Mouse (Mus musculus) MEL-GATA-1-ER (cell line): ENCODE data around the gene Fam50b.

Experiments
- DNase-seq: peaks from one replicate; pipeline ENCODE4 v3.0.0-alpha.2; 2012; ENCODE audit warnings: low read depth; ENCODE audit errors: extremely low read depth

Gene Fam50b

DNA sequence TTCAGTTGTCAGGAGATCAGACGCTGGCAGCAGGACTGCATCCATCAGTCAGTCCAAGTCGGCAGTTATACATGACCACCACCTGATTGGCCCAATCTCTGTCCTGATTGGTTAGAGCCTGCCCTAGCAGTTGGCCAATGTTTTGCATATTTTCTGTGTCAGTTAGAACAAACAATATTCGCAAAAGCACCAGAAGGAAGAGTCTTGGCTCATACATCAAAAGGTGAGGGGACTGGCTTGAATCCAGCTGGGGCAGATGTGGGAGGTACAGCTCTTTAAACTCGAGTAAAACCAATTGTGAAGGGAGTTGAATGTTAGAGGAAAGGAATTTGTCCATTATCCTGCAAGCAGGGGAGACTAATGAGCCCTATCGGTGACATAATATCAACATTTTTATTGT lies at the start of gene Fam50b:
Gene Fam50b (plus strand): TSS at position 165 of the 400 bp plus-strand sequence.
- DNase-seq = no peak

GRCm38 (mm10) chr13:34685008-34685765 lies 49.5 kb upstream of the Fam50b start:
- DNase-seq = no peak

- DNase-seq = no peak
Measured at GRCm38 (mm10) chr13:34691049-34691448, 43.6 kb upstream of the Fam50b start.

- DNase-seq = no peak
Measured at GRCm38 (mm10) chr13:34693111-34693510, 41.5 kb upstream of the Fam50b start.

- no peak for DNase-seq
Measured at GRCm38 (mm10) chr13:34696734-34697332, 37.8 kb upstream of the Fam50b start.

DNA sequence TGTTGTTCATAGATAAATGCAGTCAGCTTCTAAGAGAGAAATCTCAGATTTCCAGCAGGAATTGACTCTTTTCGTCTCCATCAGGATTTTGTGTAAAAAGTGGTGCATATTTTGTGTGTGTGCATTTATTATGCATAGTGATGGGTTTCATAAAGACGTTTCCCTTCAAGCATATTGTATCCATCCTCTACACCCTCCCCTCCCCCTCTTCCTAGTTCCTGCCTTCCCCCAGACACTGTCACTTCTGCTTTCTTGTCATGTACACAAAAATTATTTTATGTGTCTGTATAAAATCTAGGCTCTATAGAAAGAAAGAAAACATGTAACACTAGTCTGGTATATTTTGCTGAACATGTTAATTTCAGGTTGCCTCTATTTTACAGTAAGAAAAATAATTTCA lies 34.6 kb upstream of the Fam50b start:
- DNase-seq = peak; percentile 40

DNA sequence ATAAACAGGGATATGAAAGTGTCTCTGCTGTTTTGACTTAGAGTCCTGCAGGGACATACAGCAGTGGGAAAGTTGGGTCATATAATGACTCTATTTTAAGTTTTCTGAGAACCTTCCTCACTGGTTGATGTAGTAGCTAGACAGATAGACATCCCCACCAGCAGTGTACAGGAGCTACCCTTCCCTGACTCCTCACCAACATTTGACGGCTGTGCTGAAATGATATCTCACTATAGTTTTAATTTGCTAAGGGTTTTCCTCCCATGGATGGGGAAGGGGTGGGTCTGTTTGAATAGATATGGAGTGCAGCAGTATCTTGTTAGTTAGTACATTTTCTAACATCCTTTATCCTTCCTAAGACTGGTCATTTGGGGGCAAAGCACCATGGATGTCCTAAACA lies 34.0 kb upstream of the Fam50b start:
- DNase-seq = peak; percentile 71

DNA sequence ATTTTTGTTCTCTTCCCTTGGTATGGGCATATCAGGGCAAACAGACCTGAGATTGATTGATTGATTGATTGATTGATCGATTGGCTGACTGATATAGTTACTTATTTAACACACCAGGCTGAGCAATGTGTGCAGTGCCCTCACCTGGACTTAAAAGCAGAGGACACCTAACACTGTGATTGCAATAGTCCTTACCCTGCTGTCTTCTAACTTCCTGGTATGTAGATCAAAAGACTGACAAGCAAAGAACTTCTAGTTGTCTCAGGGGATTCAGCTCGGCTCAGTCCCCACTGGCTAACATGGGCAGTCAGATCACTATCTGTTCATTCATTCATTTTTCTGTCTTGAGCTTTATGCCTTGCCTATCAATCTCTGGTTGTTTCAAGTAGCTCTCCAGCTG lies 31.3 kb upstream of the Fam50b start:
- DNase-seq = no peak

DNA sequence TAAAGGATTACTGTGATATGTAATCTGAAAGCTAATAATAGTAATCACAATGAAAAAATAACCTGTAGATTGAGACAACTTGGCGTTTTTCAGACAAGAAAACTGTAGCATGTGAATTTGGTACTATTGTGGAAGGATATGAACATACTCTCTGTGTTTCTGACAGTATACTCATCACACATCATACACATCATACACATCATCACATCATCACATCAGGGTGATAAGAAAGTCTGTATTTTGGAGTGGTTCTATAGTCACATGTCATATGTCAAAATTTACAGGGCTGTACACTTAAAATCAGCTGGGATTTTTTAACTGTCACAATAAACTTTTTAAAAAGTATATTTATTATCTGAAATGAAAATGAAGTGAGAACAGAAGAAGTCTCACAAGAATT lies 30.9 kb upstream of the Fam50b start:
- no peak for DNase-seq

DNA sequence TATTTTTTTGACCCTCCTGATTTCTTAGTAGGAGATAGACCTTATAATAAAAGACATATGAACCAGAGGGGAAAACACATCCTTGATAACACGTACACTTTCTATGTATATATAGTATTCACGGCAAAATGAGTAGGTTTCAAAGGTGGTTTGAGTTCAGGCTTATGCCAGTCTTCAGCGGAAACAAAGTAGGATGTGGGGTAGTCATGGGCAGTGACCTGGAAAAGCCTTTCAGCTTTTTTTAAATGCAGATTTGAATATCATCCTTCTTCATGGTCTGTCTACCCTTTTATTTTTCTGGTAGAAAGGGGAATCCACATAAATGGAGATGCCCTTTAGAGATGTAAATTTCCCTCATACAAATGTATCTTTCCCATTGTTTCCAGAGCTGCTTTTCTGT lies 29.8 kb upstream of the Fam50b start:
- DNase-seq = no peak

GRCm38 (mm10) chr13:34708955-34709354 lies 25.7 kb upstream of the Fam50b start:
- no peak for DNase-seq

- DNase-seq = no peak
Measured at GRCm38 (mm10) chr13:34709566-34709965, 25.1 kb upstream of the Fam50b start.

- no peak for DNase-seq
Measured at GRCm38 (mm10) chr13:34711410-34711809, 23.2 kb upstream of the Fam50b start.

DNA sequence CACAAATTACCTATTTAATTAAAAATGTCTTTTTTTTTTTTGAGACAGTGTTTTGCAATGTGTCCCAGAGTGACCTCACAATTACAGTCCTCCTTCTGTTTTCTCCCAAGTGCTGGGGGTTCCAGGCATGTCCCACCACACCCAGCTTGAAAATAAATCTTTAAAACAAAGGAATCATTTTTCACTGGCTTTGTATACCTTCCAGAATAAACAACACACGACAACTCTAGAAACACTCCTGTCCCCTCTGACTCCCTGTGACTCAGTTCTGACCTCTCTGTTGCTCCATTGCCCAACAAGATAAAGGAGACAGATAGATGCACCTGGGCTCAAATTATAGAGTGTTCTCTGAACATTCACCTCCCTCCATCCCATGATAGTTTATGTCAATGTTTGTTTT lies 21.8 kb upstream of the Fam50b start:
- no peak for DNase-seq

- DNase-seq = peak; percentile 81
Measured at GRCm38 (mm10) chr13:34715437-34715838, 19.2 kb upstream of the Fam50b start.

DNA sequence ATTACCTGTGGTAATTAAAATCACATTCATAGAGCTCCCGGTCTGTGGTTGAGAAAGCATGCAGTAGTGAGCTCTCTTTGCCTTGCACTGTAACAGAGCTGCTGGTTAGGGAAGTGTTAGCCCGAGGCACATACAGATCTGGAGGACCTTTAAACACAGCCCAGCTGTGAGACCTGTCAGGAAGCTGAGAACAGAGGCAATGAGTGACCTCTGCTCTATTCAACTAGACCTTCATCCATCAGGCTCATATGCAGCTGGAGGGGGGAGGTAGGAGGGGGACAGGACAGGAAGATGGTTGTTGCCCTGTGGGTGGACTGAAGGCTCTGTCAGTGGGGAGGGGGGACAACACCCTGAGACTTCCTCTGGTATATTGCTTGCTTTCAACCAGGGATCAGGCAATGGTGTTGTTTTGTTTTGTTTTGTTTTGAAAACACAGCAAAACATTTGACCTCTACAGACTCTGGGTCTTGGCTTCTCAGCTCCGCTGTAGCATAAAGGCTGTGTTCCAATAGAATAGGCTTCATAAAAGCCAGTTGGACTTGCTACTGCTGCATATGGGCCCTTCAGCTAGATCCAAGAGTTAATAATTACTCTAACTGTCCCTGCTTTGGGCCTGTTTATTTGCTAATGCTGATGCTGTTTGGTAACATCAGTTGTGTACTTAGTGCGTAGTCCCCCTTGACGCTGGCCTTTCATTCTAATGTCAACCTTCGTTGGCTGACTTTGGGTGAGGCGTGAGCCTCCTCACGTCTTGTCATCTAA lies 9.6 kb upstream of the Fam50b start:
- DNase-seq = no peak

- DNase-seq = no peak
Measured at GRCm38 (mm10) chr13:34725800-34726476, 8.7 kb upstream of the Fam50b start.

DNA sequence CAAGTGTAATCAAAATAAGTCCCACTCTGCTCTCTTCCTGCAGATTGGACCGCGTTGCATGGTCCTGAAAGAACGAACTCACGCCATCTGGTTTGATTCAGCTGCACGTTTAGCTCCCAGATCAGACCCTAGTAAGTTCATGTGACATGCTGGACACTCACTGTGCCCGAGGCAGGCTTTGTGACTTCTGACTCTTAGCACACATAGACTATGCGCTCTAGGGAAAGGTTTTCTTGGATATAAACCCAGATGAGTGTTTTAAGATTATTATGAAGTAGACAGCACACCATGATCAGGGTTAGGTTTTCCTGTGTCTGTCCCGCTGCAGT lies 8.2 kb upstream of the Fam50b start:
- no peak for DNase-seq

DNA sequence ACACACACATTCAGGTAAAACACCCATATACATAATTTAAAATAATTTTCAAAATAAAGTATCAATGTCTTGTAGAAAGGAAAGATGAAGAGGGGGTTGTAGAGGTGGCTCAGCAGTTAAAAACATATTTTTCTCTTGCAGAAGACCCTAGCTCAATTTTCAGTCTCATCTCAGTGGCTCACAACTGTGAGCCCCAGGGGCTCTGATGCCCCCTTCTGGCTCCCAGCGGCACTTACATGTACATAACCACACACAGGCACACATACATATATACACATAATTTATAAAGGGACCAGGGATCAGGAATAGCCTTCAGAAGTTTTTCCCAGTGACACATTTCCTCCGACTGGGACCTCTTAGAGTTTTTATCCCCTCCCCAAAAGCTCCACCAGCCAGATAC lies 7.6 kb upstream of the Fam50b start:
- no peak for DNase-seq

DNA sequence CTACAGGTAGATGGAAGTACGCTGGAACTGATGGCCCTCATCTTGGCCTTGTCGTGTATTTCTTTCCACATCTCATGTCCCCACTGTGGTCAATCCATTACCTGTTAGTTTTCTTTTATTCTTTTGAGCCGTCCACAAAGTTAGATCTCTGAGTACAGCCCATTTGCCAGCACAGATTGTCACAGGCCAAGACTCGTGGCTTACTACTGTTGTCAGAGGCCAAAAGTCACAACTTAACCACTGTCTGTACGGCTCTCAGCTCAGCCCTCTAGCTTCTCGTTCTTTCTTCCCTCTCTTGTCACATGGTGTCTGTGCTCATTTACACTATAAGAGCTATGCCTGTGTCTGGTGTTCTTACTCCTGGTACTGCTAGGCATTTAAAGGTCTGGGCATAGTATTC lies 3.1 kb upstream of the Fam50b start:
- DNase-seq = no peak

DNA sequence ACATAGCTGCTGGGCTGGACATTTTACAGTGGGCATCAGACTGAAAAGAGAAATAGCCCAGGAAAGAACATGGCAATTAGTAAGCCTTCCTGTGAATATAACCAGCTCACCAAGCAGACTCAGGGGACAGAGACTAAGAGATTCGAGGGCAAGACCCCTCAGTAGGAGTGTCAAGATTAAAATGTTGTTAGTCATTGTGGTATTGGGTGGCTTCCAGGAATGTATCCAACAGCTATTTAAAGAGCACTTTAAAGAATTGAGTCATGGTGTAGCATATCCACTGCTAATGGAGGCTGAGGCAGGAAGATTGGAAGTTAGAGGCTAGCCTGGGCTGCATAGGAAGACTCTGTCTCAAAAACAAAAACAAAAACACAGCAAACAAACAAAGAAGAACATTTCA lies 870 bp upstream of the Fam50b start:
- peak; percentile 44 for DNase-seq
